Mouse (Mus musculus) MEL (cell line): ENCODE results near the gene Nudt12. TPM values are rescaled to one million over a fixed set of nuclear protein-coding genes. Genes with fewer than 3 reads are reported as not detected.

Source experiments
- DNase-seq: peaks from one replicate; pipeline ENCODE4 v3.0.0; 2011; ENCODE audit warnings: low read depth, low spot score
- H3K27ac ChIP-seq: 2 replicates; pipeline ENCODE4 v1.5.1; 2012; ENCODE audit warnings: low read depth, mild to moderate bottlenecking, control low read depth, low read length, moderate library complexity; ENCODE audit not compliant: control insufficient read depth
- H3K27me3 ChIP-seq, 2 experiments: fragments of 150-350 bp in 1 of 2; sonication (generic) in 1 of 2; 2 replicates each; pipeline ENCODE4 v1.6.1; 2012; ENCODE audit warnings: low read length in 2 of 2, mild to moderate bottlenecking in 2 of 2, improper control_type of control experiment in 1 of 2, moderate library complexity in 1 of 2; ENCODE audit not compliant: insufficient read depth in 2 of 2, control insufficient read depth in 1 of 2
- H3K36me3 ChIP-seq, 2 experiments: 2 replicates each; pipeline ENCODE4 v1.6.1; 2012 to 2014; ENCODE audit warnings: low read length in 2 of 2, improper control_type of control experiment in 1 of 2, inconsistent platforms in 1 of 2, mild to moderate bottlenecking in 1 of 2; ENCODE audit not compliant: insufficient read depth in 2 of 2, control insufficient read depth in 1 of 2
- H3K4me1 ChIP-seq, 2 experiments: fragments of 150-350 bp in 1 of 2; sonication (generic) in 1 of 2; 2 replicates each; pipeline ENCODE4 v1.6.1; 2012; ENCODE audit warnings: low read length in 2 of 2, improper control_type of control experiment in 1 of 2, mild to moderate bottlenecking in 1 of 2; ENCODE audit not compliant: insufficient read depth in 2 of 2, control insufficient read depth in 1 of 2
- H3K4me3 ChIP-seq, 2 experiments: fragments of 150-350 bp in 1 of 2; sonication (generic) in 1 of 2; 2 replicates each; pipeline ENCODE4 v1.5.1; 2012; ENCODE audit warnings: low read depth in 2 of 2, low read length in 2 of 2, mild to moderate bottlenecking in 2 of 2, moderate library complexity in 2 of 2, control low read depth in 1 of 2, improper control_type of control experiment in 1 of 2; ENCODE audit not compliant: control insufficient read depth in 1 of 2, insufficient read depth in 1 of 2
- H3K79me2 ChIP-seq: 2 replicates; pipeline ENCODE4 v1.6.1; 2012; ENCODE audit warnings: mild to moderate bottlenecking, low read length, moderate library complexity; ENCODE audit not compliant: control insufficient read depth, poor library complexity, insufficient read depth
- H3K9ac ChIP-seq: 2 replicates; pipeline ENCODE4 v1.6.1; 2012; ENCODE audit warnings: low read depth, mild to moderate bottlenecking, control low read depth, low read length, moderate library complexity; ENCODE audit not compliant: control insufficient read depth, poor library complexity, severe bottlenecking
- H3K9me3 ChIP-seq: fragments of 150-350 bp; sonication (generic); replicated peaks from 2 replicates; pipeline ENCODE4 v1.6.1; 2012; ENCODE audit warnings: mild to moderate bottlenecking, low read length, improper control_type of control experiment, moderate library complexity; ENCODE audit not compliant: insufficient read depth
- BHLHE40 ChIP-seq: IDR thresholded peaks from 2 replicates; pipeline ENCODE4 v1.6.1; 2012; ENCODE audit warnings: low read depth, mild to moderate bottlenecking, inconsistent platforms, low read length, improper control_type of control experiment, borderline replicate concordance
- CHD1 ChIP-seq: IDR thresholded peaks from 2 replicates; pipeline ENCODE4 v1.6.1; 2012; ENCODE audit warnings: low read depth, mild to moderate bottlenecking, inconsistent platforms, low read length, improper control_type of control experiment
- CHD2 ChIP-seq: IDR thresholded peaks from 2 replicates; pipeline ENCODE4 v1.6.1; 2011; ENCODE audit warnings: low read length, improper control_type of control experiment
- EP300 ChIP-seq, 2 experiments: IDR thresholded peaks; 2 replicates each; pipeline ENCODE4 v1.6.1; 2011; ENCODE audit warnings: improper control_type of control experiment in 2 of 2, low read length in 2 of 2, low read depth in 1 of 2, mild to moderate bottlenecking in 1 of 2
- GABPA ChIP-seq: IDR thresholded peaks from 2 replicates; pipeline ENCODE4 v1.6.1; 2012; ENCODE audit warnings: low read depth, mild to moderate bottlenecking, inconsistent platforms, low read length, improper control_type of control experiment, moderate library complexity
- GATA1 ChIP-seq: IDR thresholded peaks from 2 replicates; pipeline ENCODE4 v1.6.1; 2011; ENCODE audit warnings: low read depth, low read length, improper control_type of control experiment
- JUND ChIP-seq: IDR thresholded peaks from 2 replicates; pipeline ENCODE4 v1.6.1; 2011; ENCODE audit warnings: low read depth, mild to moderate bottlenecking, improper control_type of control experiment, low read length
- KAT2A ChIP-seq: conservative IDR thresholded peaks from 2 replicates; pipeline ENCODE4 v1.6.1; 2012; ENCODE audit warnings: low read depth, low read length, improper control_type of control experiment, inconsistent platforms
- MAFK ChIP-seq: IDR thresholded peaks from 2 replicates; pipeline ENCODE4 v1.6.1; 2011; ENCODE audit warnings: low read depth, mild to moderate bottlenecking, low read length, improper control_type of control experiment, borderline replicate concordance
- MAX ChIP-seq: IDR thresholded peaks from 2 replicates; pipeline ENCODE4 v1.6.1; 2011; ENCODE audit warnings: low read length, improper control_type of control experiment
- MAZ ChIP-seq: IDR thresholded peaks from 2 replicates; pipeline ENCODE4 v1.6.1; 2012; ENCODE audit warnings: low read depth, mild to moderate bottlenecking, inconsistent platforms, low read length, improper control_type of control experiment
- MEF2A ChIP-seq: IDR thresholded peaks from 2 replicates; pipeline ENCODE4 v1.6.1; 2014; ENCODE audit warnings: low read depth, mild to moderate bottlenecking, inconsistent platforms, low read length, improper control_type of control experiment; ENCODE audit not compliant: poor library complexity, insufficient replicate concordance, severe bottlenecking; ENCODE audit errors: extremely low read depth
- MXI1 ChIP-seq: IDR thresholded peaks from 2 replicates; pipeline ENCODE4 v1.6.1; 2011; ENCODE audit warnings: mild to moderate bottlenecking, low read depth, low read length, improper control_type of control experiment
- MYB ChIP-seq: IDR thresholded peaks from 2 replicates; pipeline ENCODE4 v1.6.1; 2011; ENCODE audit warnings: mild to moderate bottlenecking, low read depth, low read length, improper control_type of control experiment
- MYC ChIP-seq: IDR thresholded peaks from 2 replicates; pipeline ENCODE4 v1.6.1; 2011; ENCODE audit warnings: low read depth, mild to moderate bottlenecking, low read length, improper control_type of control experiment, moderate library complexity
- NELFE ChIP-seq: IDR thresholded peaks from 2 replicates; pipeline ENCODE4 v1.6.1; 2011; ENCODE audit warnings: low read depth, low read length, improper control_type of control experiment
- POLR2A ChIP-seq, 2 experiments: IDR thresholded peaks; 2 replicates each; pipeline ENCODE4 v1.6.1; 2011 to 2012; ENCODE audit warnings: low read length in 2 of 2, mild to moderate bottlenecking in 2 of 2, control low read depth in 1 of 2, improper control_type of control experiment in 1 of 2, low read depth in 1 of 2, moderate library complexity in 1 of 2; ENCODE audit not compliant: control insufficient read depth in 1 of 2, insufficient read depth in 1 of 2, poor library complexity in 1 of 2
- POLR2AphosphoS5 ChIP-seq: IDR thresholded peaks from 2 replicates; pipeline ENCODE4 v1.6.1; 2012; ENCODE audit warnings: low read depth, borderline replicate concordance, mild to moderate bottlenecking, inconsistent platforms, low read length, moderate library complexity, mixed read lengths
- RCOR1 ChIP-seq: IDR thresholded peaks from 2 replicates; pipeline ENCODE4 v1.6.1; 2012; ENCODE audit warnings: low read depth, mild to moderate bottlenecking, inconsistent platforms, low read length, improper control_type of control experiment
- SIN3A ChIP-seq: IDR thresholded peaks from 2 replicates; pipeline ENCODE4 v1.6.1; 2012; ENCODE audit warnings: low read length, improper control_type of control experiment, inconsistent platforms
- TAL1 ChIP-seq: IDR thresholded peaks from 2 replicates; pipeline ENCODE4 v1.6.1; 2012; ENCODE audit warnings: mild to moderate bottlenecking, inconsistent platforms, low read length, moderate library complexity, mixed read lengths
- TBP ChIP-seq: IDR thresholded peaks from 2 replicates; pipeline ENCODE4 v1.8.0; 2011; ENCODE audit warnings: low read depth, low read length, improper control_type of control experiment
- TCF12 ChIP-seq: IDR thresholded peaks from 2 replicates; pipeline ENCODE4 v1.6.1; 2014; ENCODE audit warnings: low read depth, mild to moderate bottlenecking, inconsistent platforms, low read length, improper control_type of control experiment, moderate library complexity
- UBTF ChIP-seq: IDR thresholded peaks from 2 replicates; pipeline ENCODE4 v1.6.1; 2012; ENCODE audit warnings: low read depth, mild to moderate bottlenecking, inconsistent platforms, low read length, improper control_type of control experiment, moderate library complexity, borderline replicate concordance; ENCODE audit not compliant: insufficient read depth
- USF1 ChIP-seq: IDR thresholded peaks from 2 replicates; pipeline ENCODE4 v1.6.1; 2014; ENCODE audit warnings: low read depth, mild to moderate bottlenecking, inconsistent platforms, low read length, improper control_type of control experiment, moderate library complexity
- ZKSCAN1 ChIP-seq: IDR thresholded peaks from 2 replicates; pipeline ENCODE4 v1.6.1; 2012; ENCODE audit warnings: low read depth, mild to moderate bottlenecking, inconsistent platforms, low read length, improper control_type of control experiment, moderate library complexity
- ZMIZ1 ChIP-seq: IDR thresholded peaks from 2 replicates; pipeline ENCODE4 v1.6.1; 2012; ENCODE audit warnings: low read depth, mild to moderate bottlenecking, inconsistent platforms, low read length, improper control_type of control experiment, moderate library complexity
- polyA plus RNA-seq, 2 experiments: library from polyadenylated mRNA; stranded (reverse) in 1 of 2; unstranded in 1 of 2; fragments of >175 nt in 1 of 2; fragments of >200 nt in 1 of 2; gene quantifications; 2 replicates each; pipeline versions ENCODE4 v1.2.1 to v1.2.4; 2012; ENCODE audit warnings: low replicate concordance in 2 of 2, low read depth in 1 of 2; ENCODE audit not compliant: insufficient read length in 2 of 2, insufficient read depth in 1 of 2, missing spikeins in 1 of 2
- total RNA-seq: library from RNA; depleted of rRNA; stranded (reverse); fragments of 300-350 nt; gene quantifications from 2 replicates; pipeline ENCODE4 v1.2.3, GENCODE M21; 2012; rRNA removed

Nudt12 gene
- not detected in 2 replicates for total RNA-seq
- not detected for polyA plus RNA-seq

GRCm38 (mm10) chr17:59013091-59013459 lies at the start of gene Nudt12:
Gene Nudt12 (minus strand): TSS chr17:59013372.
- Histone ChIP-seq H3K27ac (no peak within 1 kb of the TSS), H3K79me2 (no peaks in the 10 kb centered on the region), H3K4me3 (no peak within 1 kb of the TSS), H3K36me3 (no peaks in the 10 kb centered on the region), H3K9me3 (no peaks in the 10 kb centered on the region), H3K9ac (no peak within 1 kb of the TSS), H3K27me3 (no peaks in the 10 kb centered on the region), H3K4me1 (no peaks in the 10 kb centered on the region)
- DNase-seq: no peak
- no peak for TF ChIP-seq CHD1
- TF ChIP-seq MAZ: no peak
- no peak for TF ChIP-seq GATA1
- no peak for TF ChIP-seq KAT2A
- TF ChIP-seq TCF12: no peak
- TF ChIP-seq MEF2A: no peak
- no peak for TF ChIP-seq SIN3A
- no peak for TF ChIP-seq ZMIZ1
- no peak for TF ChIP-seq MXI1
- TF ChIP-seq RCOR1: no peak
- no peak for TF ChIP-seq GABPA
- no peak for TF ChIP-seq NELFE
- no peak for TF ChIP-seq EP300 (IDR thresholded peaks at IDR 0.05; ENCODE audit: low read depth in 1 of 2, low read length in 2 of 2)
- no peak for TF ChIP-seq MYC
- no peak for TF ChIP-seq USF1
- TF ChIP-seq MYB: no peak
- no peak for TF ChIP-seq POLR2AphosphoS5
- TF ChIP-seq TBP: no peak
- TF ChIP-seq CHD2: no peak

DNA sequence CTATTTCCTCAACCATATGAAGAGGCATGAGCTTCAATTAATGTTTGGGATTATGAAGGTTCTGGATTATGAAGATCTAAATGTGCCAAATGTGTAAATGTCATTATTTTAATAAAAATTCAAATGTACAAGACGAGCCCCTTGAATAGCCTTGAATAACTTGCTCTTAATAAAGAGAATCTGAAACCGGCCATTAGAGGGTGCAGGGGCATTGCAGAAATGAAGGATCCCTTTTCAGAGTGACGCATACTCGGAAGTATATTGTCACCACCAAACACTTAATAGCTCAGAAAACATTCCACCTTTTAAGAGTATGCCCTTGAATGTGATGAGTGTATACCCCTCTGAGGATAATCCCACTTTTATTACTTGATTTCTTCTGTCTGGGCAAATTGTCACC lies 40.1 kb upstream of the Nudt12 start:
- H3K27me3 ChIP-seq: no peaks in the 10 kb centered on the region
- no peak for TF ChIP-seq MAX
- no peak for TF ChIP-seq POLR2A (IDR thresholded peaks at IDR 0.05; ENCODE audit: control insufficient read depth in 1 of 2, insufficient read depth in 1 of 2, low read depth in 1 of 2, low read length in 2 of 2, poor library complexity in 1 of 2)
- no peak for TF ChIP-seq EP300 (IDR thresholded peaks at IDR 0.05; ENCODE audit: low read depth in 1 of 2, low read length in 2 of 2)
- no peak for TF ChIP-seq GABPA
- no peak for TF ChIP-seq MAFK
- no peak for TF ChIP-seq TBP
- TF ChIP-seq JUND: no peak
- TF ChIP-seq RCOR1: no peak
- TF ChIP-seq UBTF: no peak
- TF ChIP-seq BHLHE40: no peak
- no peak for TF ChIP-seq GATA1
- TF ChIP-seq ZKSCAN1: no peak
- TF ChIP-seq USF1: no peak
- no peak for TF ChIP-seq TAL1
- TF ChIP-seq, all 39 proteins: peak for 0
- DNase-seq: no peak

More for the DNA sequence above, 40.1 kb upstream of the Nudt12 start:
- H3K79me2 ChIP-seq: no peaks in the 10 kb centered on the region
- H3K9ac ChIP-seq: no peak overlapping the region
- no peak overlapping the region for H3K27ac ChIP-seq
- no peaks in the 10 kb centered on the region for H3K36me3 ChIP-seq
- no peak overlapping the region for H3K4me3 ChIP-seq
- H3K4me1 ChIP-seq: no peaks in the 10 kb centered on the region
- no peaks in the 10 kb centered on the region for H3K9me3 ChIP-seq
